Mouse (Mus musculus) kidney, embryonic 15.5 days (tissue): ENCODE measurements around the gene Gsg1. TPM values are rescaled to one million over a fixed set of nuclear protein-coding genes. Genes with fewer than 3 reads are reported as not detected.

Source experiments
- ATAC-seq: fragments of 200-750 bp; cut with Nextera tagmentation; replicated peaks from 2 replicates; pipeline ENCODE4 v1.8.0; 2017; ENCODE audit warnings: moderate TSS enrichment; ENCODE audit not compliant: low FRiP score
- H3K27ac ChIP-seq: fragments of 300-500 bp; sonication (generic); 2 replicates; pipeline ENCODE4 v1.5.1; 2015; ENCODE audit warnings: mild to moderate bottlenecking, inconsistent platforms
- H3K27me3 ChIP-seq: fragments of 300-500 bp; sonication (generic); 2 replicates; pipeline ENCODE4 v1.6.1; 2015; ENCODE audit warnings: inconsistent platforms
- H3K36me3 ChIP-seq: fragments of 300-500 bp; sonication (generic); 2 replicates; pipeline ENCODE4 v1.6.1; 2015; ENCODE audit warnings: inconsistent platforms
- H3K4me1 ChIP-seq: fragments of 300-500 bp; sonication (generic); 2 replicates; pipeline ENCODE4 v1.6.1; 2015; ENCODE audit warnings: inconsistent platforms
- H3K4me2 ChIP-seq: fragments of 300-500 bp; sonication (generic); 2 replicates; pipeline ENCODE4 v1.6.1; 2015; ENCODE audit warnings: moderate library complexity, mild to moderate bottlenecking, inconsistent platforms
- H3K4me3 ChIP-seq: fragments of 300-500 bp; sonication (generic); replicated peaks from 2 replicates; pipeline ENCODE4 v1.5.1; 2015; ENCODE audit warnings: mild to moderate bottlenecking, inconsistent platforms
- H3K9ac ChIP-seq: fragments of 300-500 bp; sonication (generic); 2 replicates; pipeline ENCODE4 v1.6.1; 2015; ENCODE audit warnings: mild to moderate bottlenecking, inconsistent platforms
- H3K9me3 ChIP-seq: fragments of 300-500 bp; sonication (generic); replicated peaks from 2 replicates; pipeline ENCODE4 v1.6.1; 2016; ENCODE audit warnings: inconsistent platforms
- WGBS: fragments of 180-500 bp; shearing (Covaris S2); methylation state at CpG from one replicate; pipeline ENCODE4 v1.1.7; 2015; ENCODE audit warnings: mixed read lengths; 5-methylcytosine and 5-hydroxymethylcytosine counted together
- polyA plus RNA-seq: library from polyadenylated mRNA; unstranded; fragments of >200 nt; fragmentation: Nextera tagmentation; extraction: Ambion mirVana; gene quantifications from 2 replicates; pipeline ENCODE4 v1.2.1, GENCODE M21; 2015

Gene Gsg1
- polyA plus RNA-seq, 1 experiment from 2014 or later, result 0.71 TPM

GRCm38 (mm10) chr6:135276474-135277295 is 22.5 kb upstream of the Gsg1 start:
- ATAC-seq, result no peak
- Histone ChIP-seq H3K27ac (no peak overlapping the region), H3K4me3 (no peak overlapping the region), H3K36me3 (no peaks in the 10 kb centered on the region), H3K9me3 (no peaks in the 10 kb centered on the region), H3K4me2 (no peak overlapping the region), H3K4me1 (peaks cover 22% of the 10 kb centered on the region), H3K9ac (no peak overlapping the region), H3K27me3 (no peaks in the 10 kb centered on the region)
- 60% methylated on average over 6 of the region's 6 CpGs for WGBS

GRCm38 (mm10) chr6:135275231-135275630 is 21.1 kb upstream of the Gsg1 start:
- no peaks in the 10 kb centered on the region for H3K9me3 ChIP-seq
- no peak for ATAC-seq
- H3K4me2 ChIP-seq, result no peak overlapping the region
- no peak overlapping the region for H3K27ac ChIP-seq
- no peaks in the 10 kb centered on the region for H3K36me3 ChIP-seq
- H3K4me1 ChIP-seq, result peaks cover 19% of the 10 kb centered on the region
- H3K4me3 ChIP-seq, result no peak overlapping the region
- WGBS, result 76% methylated on average over 4 of the region's 4 CpGs
- H3K9ac ChIP-seq, result no peak overlapping the region
- H3K27me3 ChIP-seq, result no peaks in the 10 kb centered on the region

- no peaks in the 10 kb centered on the region for H3K27me3 ChIP-seq
- no peak overlapping the region for H3K27ac ChIP-seq
- WGBS, result 80% methylated on average over 6 of the region's 6 CpGs
- H3K4me1 ChIP-seq, result peaks cover 12% of the 10 kb centered on the region
- no peaks in the 10 kb centered on the region for H3K36me3 ChIP-seq
- no peak overlapping the region for H3K9ac ChIP-seq
- no peak for ATAC-seq
- no peak overlapping the region for H3K4me3 ChIP-seq
- H3K4me2 ChIP-seq, result no peak overlapping the region
- no peaks in the 10 kb centered on the region for H3K9me3 ChIP-seq
Observed at GRCm38 (mm10) chr6:135273066-135273465, 18.9 kb upstream of the Gsg1 start.

- Histone ChIP-seq H3K27me3 (no peaks in the 10 kb centered on the region), H3K4me2 (no peak overlapping the region), H3K36me3 (no peaks in the 10 kb centered on the region), H3K4me1 (peaks cover 12% of the 10 kb centered on the region), H3K27ac (no peak overlapping the region), H3K9ac (no peak overlapping the region), H3K9me3 (no peaks in the 10 kb centered on the region), H3K4me3 (no peak overlapping the region)
- no peak for ATAC-seq
- 76% methylated on average over 2 of the region's 2 CpGs for WGBS
Observed at GRCm38 (mm10) chr6:135271761-135272160, 17.6 kb upstream of the Gsg1 start.

- ATAC-seq, result 0 out of 2 replicates have a peak, but pooled peaks have one; percentile 19
- Histone ChIP-seq H3K36me3 (no peaks in the 10 kb centered on the region), H3K27me3 (no peaks in the 10 kb centered on the region), H3K4me1 (peaks cover 12% of the 10 kb centered on the region), H3K9me3 (no peaks in the 10 kb centered on the region), H3K4me3 (no peak overlapping the region), H3K27ac (no peak overlapping the region), H3K4me2 (no peak overlapping the region), H3K9ac (no peak overlapping the region)
- 38% methylated on average over 6 of the region's 6 CpGs for WGBS
Observed at GRCm38 (mm10) chr6:135269626-135270025, 15.5 kb upstream of the Gsg1 start.

- Histone ChIP-seq H3K9me3 (no peaks in the 10 kb centered on the region), H3K36me3 (no peaks in the 10 kb centered on the region), H3K9ac (no peak overlapping the region), H3K27ac (no peak overlapping the region), H3K4me1 (peaks cover 12% of the 10 kb centered on the region), H3K4me2 (no peak overlapping the region), H3K4me3 (no peak overlapping the region), H3K27me3 (no peaks in the 10 kb centered on the region)
- ATAC-seq, result no peak
Observed at GRCm38 (mm10) chr6:135268392-135268791, 14.2 kb upstream of the Gsg1 start.

- no peaks in the 10 kb centered on the region for H3K9me3 ChIP-seq
- no peak overlapping the region for H3K9ac ChIP-seq
- no peak overlapping the region for H3K27ac ChIP-seq
- H3K4me3 ChIP-seq, result no peak overlapping the region
- H3K36me3 ChIP-seq, result no peaks in the 10 kb centered on the region
- no peak for ATAC-seq
- 71% methylated on average over 3 of the region's 3 CpGs for WGBS
- H3K4me2 ChIP-seq, result no peak overlapping the region
- H3K27me3 ChIP-seq, result no peaks in the 10 kb centered on the region
- H3K4me1 ChIP-seq, result peaks cover 9% of the 10 kb centered on the region
Observed at GRCm38 (mm10) chr6:135267221-135267620, 13.1 kb upstream of the Gsg1 start.

GRCm38 (mm10) chr6:135266056-135266455 is 11.9 kb upstream of the Gsg1 start:
- no peaks in the 10 kb centered on the region for H3K36me3 ChIP-seq
- H3K27me3 ChIP-seq, result no peaks in the 10 kb centered on the region
- no peak for ATAC-seq
- no peak overlapping the region for H3K9ac ChIP-seq
- H3K4me1 ChIP-seq, result peaks cover 5% of the 10 kb centered on the region
- no peak overlapping the region for H3K4me2 ChIP-seq
- no peaks in the 10 kb centered on the region for H3K9me3 ChIP-seq
- H3K27ac ChIP-seq, result no peak overlapping the region
- no peak overlapping the region for H3K4me3 ChIP-seq
- WGBS, result 95% methylated on average over 1 of the region's 1 CpGs

GRCm38 (mm10) chr6:135264136-135264535 is 10.0 kb upstream of the Gsg1 start:
- no peaks in the 10 kb centered on the region for H3K4me1 ChIP-seq
- H3K36me3 ChIP-seq, result no peaks in the 10 kb centered on the region
- no peak overlapping the region for H3K4me2 ChIP-seq
- H3K4me3 ChIP-seq, result no peak overlapping the region
- WGBS, result 95% methylated on average over 6 of the region's 6 CpGs
- no peaks in the 10 kb centered on the region for H3K9me3 ChIP-seq
- ATAC-seq, result no peak
- H3K27me3 ChIP-seq, result no peaks in the 10 kb centered on the region
- H3K27ac ChIP-seq, result no peak overlapping the region
- no peak overlapping the region for H3K9ac ChIP-seq

- H3K36me3 ChIP-seq, result no peaks in the 10 kb centered on the region
- H3K4me2 ChIP-seq, result no peak overlapping the region
- ATAC-seq, result no peak
- no peak overlapping the region for H3K9ac ChIP-seq
- no peaks in the 10 kb centered on the region for H3K9me3 ChIP-seq
- no peak overlapping the region for H3K4me3 ChIP-seq
- 48% methylated on average over 2 of the region's 2 CpGs for WGBS
- H3K4me1 ChIP-seq, result no peaks in the 10 kb centered on the region
- H3K27ac ChIP-seq, result no peak overlapping the region
- no peaks in the 10 kb centered on the region for H3K27me3 ChIP-seq
Observed at GRCm38 (mm10) chr6:135262565-135262964, 8.4 kb upstream of the Gsg1 start.

- H3K9ac ChIP-seq, result no peak overlapping the region
- WGBS, result 87% methylated on average over 9 of the region's 9 CpGs
- no peaks in the 10 kb centered on the region for H3K4me1 ChIP-seq
- no peaks in the 10 kb centered on the region for H3K9me3 ChIP-seq
- ATAC-seq, result no peak
- H3K27me3 ChIP-seq, result no peaks in the 10 kb centered on the region
- H3K4me3 ChIP-seq, result no peak overlapping the region
- no peaks in the 10 kb centered on the region for H3K36me3 ChIP-seq
- H3K27ac ChIP-seq, result no peak overlapping the region
- no peak overlapping the region for H3K4me2 ChIP-seq
Observed at GRCm38 (mm10) chr6:135261124-135261523, 7.0 kb upstream of the Gsg1 start.

- Histone ChIP-seq H3K27me3 (no peaks in the 10 kb centered on the region), H3K9me3 (no peaks in the 10 kb centered on the region), H3K9ac (no peak overlapping the region), H3K4me3 (no peak overlapping the region), H3K36me3 (no peaks in the 10 kb centered on the region), H3K27ac (no peak overlapping the region), H3K4me2 (no peak overlapping the region), H3K4me1 (no peaks in the 10 kb centered on the region)
- no peak for ATAC-seq
- 90% methylated on average over 6 of the region's 6 CpGs for WGBS
Observed at GRCm38 (mm10) chr6:135260435-135260834, 6.3 kb upstream of the Gsg1 start.

- peak overlapping the region; percentile 27 for H3K4me3 ChIP-seq
- ATAC-seq, result peak; percentile 87
Observed at GRCm38 (mm10) chr6:135252728-135253077, 1.4 kb downstream of the Gsg1 start.

More at GRCm38 (mm10) chr6:135252728-135253077, 1.4 kb downstream of the Gsg1 start:
- Histone ChIP-seq H3K27ac (peak overlapping the region; percentile 84), H3K9ac (no peak overlapping the region), H3K9me3 (no peaks in the 10 kb centered on the region), H3K4me2 (peak overlapping the region; percentile 55), H3K36me3 (no peaks in the 10 kb centered on the region), H3K27me3 (no peaks in the 10 kb centered on the region), H3K4me1 (peaks cover 30% of the 10 kb centered on the region)
- 7% methylated on average over 16 of the region's 16 CpGs for WGBS
